Mouse (Mus musculus): Measurements from ENCODE around the gene Tmem30b.

DNA sequence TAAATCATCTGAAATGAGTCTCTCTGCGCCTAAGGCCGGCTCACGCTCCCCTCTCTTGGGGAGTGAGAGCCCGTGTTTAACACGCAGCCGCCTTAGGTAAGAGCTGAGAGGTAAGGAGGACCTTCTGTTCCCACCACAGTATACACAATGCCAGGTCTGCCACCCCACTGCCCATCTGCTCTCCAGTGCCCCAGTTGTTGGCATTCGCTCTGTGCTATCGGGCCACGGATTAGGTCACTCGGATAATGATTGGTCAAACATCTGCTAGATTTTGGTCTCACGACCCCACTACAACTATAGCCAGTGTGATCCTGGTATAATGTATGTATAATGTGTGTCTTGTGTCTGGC is 19.4 kb upstream of the Tmem30b start:
- TF ChIP-seq CTCF (IDR thresholded peaks at IDR 0.05; ENCODE audit: extremely low read depth, insufficient read depth, low read length) (no peak), POLR2A (IDR thresholded peaks at IDR 0.05; ENCODE audit: extremely low read depth, insufficient read depth, low read length) (no peak)

Data from cortical plate, adult 2 months (tissue).